Mouse (Mus musculus) megakaryocyte, embryonic 14.5 days (primary cell): ENCODE measurements around the gene Ptpn6. TPM values are rescaled to one million over a fixed set of nuclear protein-coding genes. Genes with fewer than 3 reads are reported as not detected.

Experiments
- H3K27me3 ChIP-seq: replicated peaks from 2 replicates; pipeline ENCODE3; 2012; ENCODE audit warnings: inconsistent platforms
- H3K36me3 ChIP-seq: replicated peaks from 2 replicates; pipeline ENCODE3; 2012; ENCODE audit warnings: low read length, inconsistent platforms, mixed read lengths
- H3K4me1 ChIP-seq: 2 replicates; pipeline ENCODE4 v1.6.1; 2012; ENCODE audit warnings: inconsistent platforms
- H3K4me3 ChIP-seq: replicated peaks from 2 replicates; pipeline ENCODE3; 2012; ENCODE audit warnings: moderate library complexity, mild to moderate bottlenecking, inconsistent platforms
- H3K9me3 ChIP-seq: 2 replicates; pipeline ENCODE4 v1.6.1; 2012; ENCODE audit warnings: inconsistent platforms
- FLI1 ChIP-seq: IDR thresholded peaks from 2 replicates; pipeline ENCODE4 v1.6.1; 2012; ENCODE audit warnings: low read length, inconsistent platforms, mixed read lengths
- GATA1 ChIP-seq: IDR thresholded peaks from 3 replicates; pipeline ENCODE4 v1.6.1; 2012; ENCODE audit warnings: mixed read lengths, low read length, inconsistent platforms, borderline replicate concordance
- polyA plus RNA-seq: library from polyadenylated mRNA; stranded (reverse); fragments of >175 nt; gene quantifications from 2 replicates; pipeline ENCODE4 v1.2.3, GENCODE M21; 2012; ENCODE audit warnings: low replicate concordance; ENCODE audit not compliant: insufficient read depth

The Ptpn6 gene
- polyA plus RNA-seq, 1 experiment, result 20.1 TPM

DNA sequence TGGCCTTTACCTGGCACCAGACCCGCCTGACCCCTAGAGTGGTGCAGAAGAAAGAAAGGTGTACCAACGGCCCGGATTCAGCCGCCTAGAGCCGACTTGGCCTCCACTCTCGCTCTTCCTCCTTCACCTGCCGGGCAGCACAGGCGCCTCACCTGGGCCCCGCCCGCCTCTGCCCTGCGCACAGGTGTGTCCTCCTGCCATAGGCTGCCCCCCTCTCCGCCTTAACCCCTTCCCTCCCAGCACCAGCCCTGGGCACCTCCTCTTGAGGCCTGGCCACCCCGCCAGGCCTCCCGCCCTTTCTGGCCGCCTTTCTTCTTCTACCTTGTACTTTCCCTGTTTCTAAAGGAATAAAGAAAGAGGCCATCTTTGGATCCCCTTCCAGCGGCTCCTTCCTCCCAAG, 19.8 kb downstream of the Ptpn6 start:
- peaks cover 79% of the 10 kb centered on the region for H3K4me1 ChIP-seq
- H3K4me3 ChIP-seq, result no peak overlapping the region
- no peaks in the 10 kb centered on the region for H3K9me3 ChIP-seq
- H3K27me3 ChIP-seq, result no peaks in the 10 kb centered on the region
- TF ChIP-seq FLI1 (no peak), GATA1 (no peak)
- peaks cover 85% of the 10 kb centered on the region for H3K36me3 ChIP-seq

DNA sequence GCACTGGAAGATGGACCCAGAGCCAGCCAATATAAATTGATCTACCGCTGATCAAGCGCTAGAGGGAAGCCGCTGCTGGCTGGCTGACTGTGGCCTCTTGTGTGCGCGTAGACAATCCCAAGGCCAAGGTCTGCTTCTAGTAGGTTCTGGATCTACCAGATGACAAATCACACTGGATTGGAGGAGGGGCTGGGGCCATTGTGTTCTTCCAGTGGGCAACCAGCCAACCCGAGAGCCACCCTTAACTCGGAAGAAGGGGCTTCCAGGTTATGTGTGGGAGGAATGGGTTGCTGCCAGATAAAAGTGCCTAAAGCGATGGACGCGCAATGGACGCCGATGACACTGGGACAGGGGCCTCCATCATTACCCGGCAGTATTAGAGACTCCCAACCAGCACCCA, 20.5 kb downstream of the Ptpn6 start:
- Histone ChIP-seq H3K4me3 (no peak overlapping the region), H3K36me3 (peaks cover 82% of the 10 kb centered on the region), H3K4me1 (peaks cover 79% of the 10 kb centered on the region), H3K9me3 (no peaks in the 10 kb centered on the region), H3K27me3 (no peaks in the 10 kb centered on the region)
- TF ChIP-seq FLI1, result no peak
- TF ChIP-seq GATA1, result no peak

GRCm38 (mm10) chr6:124716864-124717490, 21.5 kb downstream of the Ptpn6 start:
- TF ChIP-seq FLI1 (no peak), GATA1 (no peak)
- no peak overlapping the region for H3K4me3 ChIP-seq
- peaks cover 79% of the 10 kb centered on the region for H3K36me3 ChIP-seq
- peaks cover 82% of the 10 kb centered on the region for H3K4me1 ChIP-seq
- no peaks in the 10 kb centered on the region for H3K27me3 ChIP-seq
- H3K9me3 ChIP-seq, result no peaks in the 10 kb centered on the region

DNA sequence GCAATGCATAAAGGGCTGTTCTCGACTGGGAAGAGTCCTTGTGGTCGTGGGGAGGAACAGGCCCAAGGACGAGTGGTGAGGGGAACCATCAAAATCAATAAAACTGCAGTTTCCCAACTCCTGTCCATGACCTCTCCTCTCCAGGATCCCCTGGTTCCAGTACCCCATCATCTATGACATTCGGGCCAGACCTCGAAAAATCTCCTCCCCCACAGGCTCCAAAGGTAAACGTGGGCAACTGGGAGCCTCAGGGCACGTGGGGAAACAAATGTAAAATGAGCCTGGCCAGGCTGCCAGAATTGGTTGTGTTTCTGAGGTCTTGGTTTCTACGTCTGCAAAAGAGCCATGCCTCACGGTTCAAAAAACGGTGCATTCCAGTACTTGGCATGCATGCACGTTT, 25.6 kb downstream of the Ptpn6 start:
- H3K9me3 ChIP-seq, result no peaks in the 10 kb centered on the region
- H3K4me1 ChIP-seq, result peaks cover 80% of the 10 kb centered on the region
- TF ChIP-seq GATA1 (no peak), FLI1 (no peak)
- H3K27me3 ChIP-seq, result no peaks in the 10 kb centered on the region
- peak overlapping the region; percentile 96 for H3K4me3 ChIP-seq
- peaks cover 67% of the 10 kb centered on the region for H3K36me3 ChIP-seq

DNA sequence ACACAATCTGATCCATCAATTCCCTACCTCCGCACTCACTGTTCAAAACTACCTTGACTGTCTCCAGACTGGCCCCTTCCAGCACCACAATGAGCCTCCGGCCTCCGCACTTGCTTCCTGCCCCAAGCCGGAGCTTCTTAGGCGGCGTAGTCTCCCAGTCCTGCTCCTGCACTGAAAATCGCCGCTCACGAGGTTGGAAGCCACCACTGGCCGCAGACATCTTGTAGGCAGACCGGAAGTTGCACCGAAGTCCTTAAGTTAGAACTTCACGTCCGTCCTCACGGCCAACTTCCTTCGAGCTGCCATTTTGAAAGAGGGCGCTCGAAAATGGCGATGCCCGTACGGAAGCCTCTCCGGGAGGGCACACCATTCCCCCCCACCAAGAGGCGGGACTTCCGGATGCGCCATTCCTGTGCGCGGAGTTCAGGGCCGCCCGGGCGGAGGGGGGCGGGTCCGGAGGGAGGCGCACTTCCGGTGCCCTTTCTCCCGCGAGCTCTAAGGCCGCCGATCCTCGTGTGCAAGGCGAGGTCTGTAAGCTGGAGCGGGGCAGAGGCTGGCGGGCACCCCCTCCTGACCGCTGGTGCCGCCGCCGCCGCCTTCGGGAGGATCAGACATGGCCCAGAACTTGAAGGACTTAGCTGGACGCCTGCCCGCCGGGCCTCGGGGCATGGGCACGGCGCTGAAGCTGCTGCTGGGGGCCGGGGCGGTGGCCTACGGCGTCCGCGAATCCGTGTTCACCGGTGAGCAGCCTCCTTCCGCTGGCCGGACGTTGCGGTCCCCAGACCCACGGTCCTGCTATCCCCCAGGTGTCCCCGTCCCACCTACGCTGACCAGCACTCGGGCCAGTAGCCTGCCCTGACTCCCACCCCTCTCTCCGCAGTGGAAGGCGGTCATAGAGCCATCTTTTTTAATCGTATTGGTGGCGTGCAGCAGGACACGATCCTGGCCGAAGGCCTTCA, 26.4 kb downstream of the Ptpn6 start, which contains the start of the genes Emg1 and Phb2:
Gene Emg1, minus strand, starts transcription at position 355 of the 959 bp plus-strand sequence.
Gene Phb2, plus strand, starts transcription at position 513 of the 959 bp plus-strand sequence.
- no peaks in the 10 kb centered on the region for H3K27me3 ChIP-seq
- TF ChIP-seq FLI1, result peak; percentile 84
- TF ChIP-seq GATA1, result no peak
- H3K9me3 ChIP-seq, result no peaks in the 10 kb centered on the region
- peak within 1 kb of the TSS; percentile 96 for H3K4me3 ChIP-seq
- H3K36me3 ChIP-seq, result peaks cover 67% of the 10 kb centered on the region
- peaks cover 81% of the 10 kb centered on the region for H3K4me1 ChIP-seq

- TF ChIP-seq GATA1 (no peak), FLI1 (no peak)
- peak overlapping the region; percentile 38 for H3K4me3 ChIP-seq
- H3K36me3 ChIP-seq, result peaks cover 67% of the 10 kb centered on the region
- H3K9me3 ChIP-seq, result no peaks in the 10 kb centered on the region
- no peaks in the 10 kb centered on the region for H3K27me3 ChIP-seq
- peaks cover 62% of the 10 kb centered on the region for H3K4me1 ChIP-seq
Observed at GRCm38 (mm10) chr6:124708289-124708889, 30.1 kb downstream of the Ptpn6 start.

GRCm38 (mm10) chr6:124706061-124706627, 32.4 kb downstream of the Ptpn6 start:
- H3K36me3 ChIP-seq, result peaks cover 87% of the 10 kb centered on the region
- H3K27me3 ChIP-seq, result no peaks in the 10 kb centered on the region
- no peaks in the 10 kb centered on the region for H3K9me3 ChIP-seq
- H3K4me3 ChIP-seq, result no peak overlapping the region
- TF ChIP-seq GATA1, result no peak
- no peak for TF ChIP-seq FLI1
- H3K4me1 ChIP-seq, result peaks cover 65% of the 10 kb centered on the region

- H3K4me3 ChIP-seq, result no peak overlapping the region
- peaks cover 99% of the 10 kb centered on the region for H3K36me3 ChIP-seq
- no peak for TF ChIP-seq FLI1
- no peak for TF ChIP-seq GATA1
- H3K9me3 ChIP-seq, result no peaks in the 10 kb centered on the region
- peaks cover 57% of the 10 kb centered on the region for H3K4me1 ChIP-seq
- no peaks in the 10 kb centered on the region for H3K27me3 ChIP-seq
Observed at GRCm38 (mm10) chr6:124704417-124704816, 34.1 kb downstream of the Ptpn6 start.

- Histone ChIP-seq H3K27me3 (no peaks in the 10 kb centered on the region), H3K4me3 (no peak overlapping the region), H3K4me1 (peaks cover 55% of the 10 kb centered on the region), H3K9me3 (no peaks in the 10 kb centered on the region), H3K36me3 (peaks cover 99% of the 10 kb centered on the region)
- TF ChIP-seq FLI1 (no peak), GATA1 (no peak)
Observed at GRCm38 (mm10) chr6:124703789-124704188, 34.7 kb downstream of the Ptpn6 start.
